Mouse (Mus musculus) megakaryocyte, embryonic 14.5 days (primary cell): ENCODE data around the gene Rnft2.

Experiments
- FLI1 ChIP-seq: IDR thresholded peaks from 2 replicates; pipeline ENCODE4 v1.6.1; 2012; ENCODE audit warnings: low read length, inconsistent platforms, mixed read lengths
- GATA1 ChIP-seq: IDR thresholded peaks from 3 replicates; pipeline ENCODE4 v1.6.1; 2012; ENCODE audit warnings: mixed read lengths, low read length, inconsistent platforms, borderline replicate concordance

- TF ChIP-seq FLI1 (no peak), GATA1 (no peak)
Observed at GRCm38 (mm10) chr5:118260642-118261041, 15.7 kb upstream of the Rnft2 start.
